Mouse (Mus musculus): ENCODE results near the gene Ttc30a2. TPM values are rescaled to one million over a fixed set of nuclear protein-coding genes. Genes with fewer than 3 reads are reported as not detected.
"Not testable (repeated sequence)": the region's sequence is repeated elsewhere in the genome, so short reads cannot be mapped to it uniquely, and the experiment has no call there.

Gene Ttc30a2
- polyA plus RNA-seq, 1 experiment from 2014 or later = 0.43 TPM

DNA sequence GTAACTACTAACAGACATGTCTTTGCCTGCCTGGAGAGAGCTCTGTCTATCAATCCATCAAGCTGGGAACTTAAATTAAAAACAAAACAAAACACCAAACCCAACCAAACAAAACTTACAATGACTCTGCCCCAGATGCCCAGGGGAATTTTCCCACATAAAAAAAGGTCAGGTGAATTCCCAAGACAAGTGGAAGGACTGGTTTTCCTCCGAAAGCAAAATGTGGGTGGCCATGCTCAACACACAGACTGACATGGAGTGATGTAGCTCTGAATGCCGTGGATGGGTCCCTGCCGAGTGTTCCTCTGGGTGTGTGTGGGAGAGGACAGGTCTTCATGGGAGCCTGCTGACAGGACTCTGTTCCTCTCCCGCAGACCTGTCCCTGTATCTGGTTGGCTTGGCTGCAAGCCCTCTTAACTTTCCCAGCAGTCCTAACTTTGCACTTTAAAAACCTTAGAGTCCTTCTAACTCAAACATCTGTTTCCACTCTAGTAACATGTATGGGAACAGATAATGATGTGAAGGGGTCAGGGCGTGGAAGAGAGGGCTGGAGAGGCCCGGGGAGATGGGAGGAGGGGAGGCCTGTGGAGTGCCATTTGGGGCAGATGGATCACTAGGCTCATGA lies 13.7 kb upstream of the Ttc30a2 start:
- Histone ChIP-seq H3K27ac (replicated peaks) (peak overlapping the region; percentile 18), H3K9ac (no peak overlapping the region), H3K4me2 (replicated peaks) (no peak overlapping the region), H3K4me3 (replicated peaks) (no peak overlapping the region), H3K4me1 (peaks cover 32% of the 10 kb centered on the region), H3K9me3 (replicated peaks) (no peaks in the 10 kb centered on the region), H3K27me3 (no peaks in the 10 kb centered on the region), H3K36me3 (no peaks in the 10 kb centered on the region)
- ATAC-seq (ENCODE audit: insufficient number of reproducible peaks, low FRiP score, low TSS enrichment, low read depth) = no peak
- WGBS = 12% methylated on average over 6 of the region's 6 CpGs

DNA sequence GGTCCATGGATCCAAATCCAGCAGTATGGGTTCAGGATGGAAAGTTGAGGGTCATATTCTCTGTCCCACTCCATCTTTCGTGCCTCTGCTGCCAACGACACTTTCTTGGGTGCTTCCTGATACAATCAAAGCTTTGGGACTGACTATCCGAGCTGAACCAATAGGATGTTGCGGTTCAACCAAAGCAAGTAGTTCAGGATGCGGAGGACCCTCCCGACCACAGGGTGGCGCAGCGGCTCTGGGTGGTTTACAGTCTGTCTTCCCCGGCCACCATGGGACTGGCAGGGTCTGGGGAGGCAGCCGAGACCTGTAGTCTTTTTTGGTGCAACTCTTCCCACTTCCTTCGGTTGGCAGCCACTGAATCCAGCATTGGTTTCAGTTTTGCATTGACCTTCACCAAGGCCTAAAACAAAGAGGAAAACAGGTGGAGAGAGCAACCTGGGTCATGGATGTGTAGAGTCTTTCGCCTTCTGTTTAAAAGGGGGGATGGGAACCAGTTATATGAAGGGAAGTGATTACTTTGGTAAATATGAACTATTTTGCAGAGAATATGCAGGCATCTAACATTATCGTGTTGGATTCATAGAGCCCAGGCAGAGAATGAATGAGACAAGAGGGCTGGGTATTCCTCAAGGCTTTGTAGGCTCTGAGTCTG lies 13.0 kb upstream of the Ttc30a2 start:
- Histone ChIP-seq H3K27me3 (no peaks in the 10 kb centered on the region), H3K9me3 (replicated peaks) (no peaks in the 10 kb centered on the region), H3K27ac (replicated peaks) (peak overlapping the region; percentile 18; the same call in 1 of the 2 replicates), H3K4me1 (peaks cover 32% of the 10 kb centered on the region), H3K9ac (no peak overlapping the region), H3K36me3 (no peaks in the 10 kb centered on the region), H3K4me2 (replicated peaks) (peak overlapping the region; percentile 6; the same call in 1 of the 2 replicates), H3K4me3 (replicated peaks) (no peak overlapping the region)
- no peak for ATAC-seq (ENCODE audit: insufficient number of reproducible peaks, low FRiP score, low TSS enrichment, low read depth)
- WGBS = 38% methylated on average over 13 of the region's 13 CpGs

GRCm38 (mm10) chr2:75989694-75990093 lies 11.7 kb upstream of the Ttc30a2 start:
- Histone ChIP-seq H3K4me1 (peaks cover 32% of the 10 kb centered on the region), H3K27ac (replicated peaks) (no peak overlapping the region), H3K9me3 (replicated peaks) (no peaks in the 10 kb centered on the region), H3K9ac (no peak overlapping the region), H3K4me2 (replicated peaks) (no peak overlapping the region), H3K36me3 (no peaks in the 10 kb centered on the region), H3K27me3 (no peaks in the 10 kb centered on the region), H3K4me3 (replicated peaks) (no peak overlapping the region)
- WGBS = 42% methylated on average over 4 of the region's 4 CpGs
- ATAC-seq (ENCODE audit: insufficient number of reproducible peaks, low FRiP score, low TSS enrichment, low read depth) = no peak

- Histone ChIP-seq H3K27me3 (no peaks in the 10 kb centered on the region), H3K4me1 (peaks cover 32% of the 10 kb centered on the region), H3K9ac (no peak overlapping the region), H3K4me2 (replicated peaks) (no peak overlapping the region), H3K27ac (replicated peaks) (no peak overlapping the region), H3K4me3 (replicated peaks) (no peak overlapping the region), H3K9me3 (replicated peaks) (no peaks in the 10 kb centered on the region), H3K36me3 (no peaks in the 10 kb centered on the region)
- WGBS = 27% methylated on average over 7 of the region's 7 CpGs
- ATAC-seq (ENCODE audit: insufficient number of reproducible peaks, low FRiP score, low TSS enrichment, low read depth) = no peak
These were observed 10.9 kb upstream of the Ttc30a2 start for GRCm38 (mm10) chr2:75988779-75989363.

GRCm38 (mm10) chr2:75988378-75988777 lies 10.4 kb upstream of the Ttc30a2 start:
- 43% methylated on average over 4 of the region's 4 CpGs for WGBS
- Histone ChIP-seq H3K4me2 (replicated peaks) (no peak overlapping the region), H3K36me3 (no peaks in the 10 kb centered on the region), H3K27ac (replicated peaks) (no peak overlapping the region), H3K27me3 (no peaks in the 10 kb centered on the region), H3K9me3 (replicated peaks) (no peaks in the 10 kb centered on the region), H3K4me1 (peaks cover 32% of the 10 kb centered on the region), H3K4me3 (replicated peaks) (no peak overlapping the region), H3K9ac (no peak overlapping the region)
- no peak for ATAC-seq (ENCODE audit: insufficient number of reproducible peaks, low FRiP score, low TSS enrichment, low read depth)

DNA sequence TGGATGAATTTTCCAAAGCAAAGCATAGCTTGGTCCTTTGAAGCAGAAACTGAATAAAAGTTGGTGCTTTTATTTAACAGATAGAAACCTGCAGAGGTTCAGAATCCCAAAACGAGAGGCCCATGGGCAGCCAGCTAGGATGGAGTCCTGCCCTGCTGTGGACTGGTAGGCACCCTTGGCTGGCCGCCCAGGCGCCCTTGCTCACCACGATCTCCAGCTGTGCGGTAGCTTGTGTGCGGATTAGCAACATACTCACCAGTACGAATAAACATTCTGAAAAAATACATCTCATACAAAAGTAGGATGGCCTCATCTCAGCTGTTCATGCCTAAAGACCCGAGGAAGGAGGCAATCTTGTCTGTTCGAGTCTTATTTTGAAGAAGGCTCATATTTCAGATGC lies 9.8 kb upstream of the Ttc30a2 start:
- 49% methylated on average over 9 of the region's 9 CpGs for WGBS
- Histone ChIP-seq H3K4me2 (replicated peaks) (no peak overlapping the region), H3K27ac (replicated peaks) (no peak overlapping the region), H3K9ac (no peak overlapping the region), H3K27me3 (no peaks in the 10 kb centered on the region), H3K36me3 (no peaks in the 10 kb centered on the region), H3K4me3 (replicated peaks) (no peak overlapping the region), H3K9me3 (replicated peaks) (no peaks in the 10 kb centered on the region), H3K4me1 (peaks cover 32% of the 10 kb centered on the region)
- no peak for ATAC-seq (ENCODE audit: insufficient number of reproducible peaks, low FRiP score, low TSS enrichment, low read depth)

- 0 out of 2 replicates have a peak, but pooled peaks have one; percentile 45 for ATAC-seq (ENCODE audit: insufficient number of reproducible peaks, low FRiP score, low TSS enrichment, low read depth)
- Histone ChIP-seq H3K36me3 (no peaks in the 10 kb centered on the region), H3K4me3 (replicated peaks) (no peak overlapping the region), H3K4me1 (peaks cover 14% of the 10 kb centered on the region), H3K27me3 (no peaks in the 10 kb centered on the region), H3K4me2 (replicated peaks) (no peak overlapping the region), H3K9me3 (replicated peaks) (no peaks in the 10 kb centered on the region), H3K27ac (replicated peaks) (no peak overlapping the region), H3K9ac (no peak overlapping the region)
- WGBS = 0% methylated on average over 2 of the region's 2 CpGs
These were observed 7.2 kb upstream of the Ttc30a2 start for GRCm38 (mm10) chr2:75985124-75985523.

- no peak overlapping the region for H3K4me3 ChIP-seq (replicated peaks)
- 84% methylated on average over 3 of the region's 3 CpGs for WGBS
- H3K4me1 ChIP-seq = peaks cover 11% of the 10 kb centered on the region
- ATAC-seq (ENCODE audit: insufficient number of reproducible peaks, low FRiP score, low TSS enrichment, low read depth) = no peak
- H3K9ac ChIP-seq = no peak overlapping the region
- no peaks in the 10 kb centered on the region for H3K9me3 ChIP-seq (replicated peaks)
- no peak overlapping the region for H3K27ac ChIP-seq (replicated peaks)
- H3K36me3 ChIP-seq = no peaks in the 10 kb centered on the region
- no peak overlapping the region for H3K4me2 ChIP-seq (replicated peaks)
- H3K27me3 ChIP-seq = no peaks in the 10 kb centered on the region
These were observed 5.9 kb upstream of the Ttc30a2 start for GRCm38 (mm10) chr2:75983847-75984246.

DNA sequence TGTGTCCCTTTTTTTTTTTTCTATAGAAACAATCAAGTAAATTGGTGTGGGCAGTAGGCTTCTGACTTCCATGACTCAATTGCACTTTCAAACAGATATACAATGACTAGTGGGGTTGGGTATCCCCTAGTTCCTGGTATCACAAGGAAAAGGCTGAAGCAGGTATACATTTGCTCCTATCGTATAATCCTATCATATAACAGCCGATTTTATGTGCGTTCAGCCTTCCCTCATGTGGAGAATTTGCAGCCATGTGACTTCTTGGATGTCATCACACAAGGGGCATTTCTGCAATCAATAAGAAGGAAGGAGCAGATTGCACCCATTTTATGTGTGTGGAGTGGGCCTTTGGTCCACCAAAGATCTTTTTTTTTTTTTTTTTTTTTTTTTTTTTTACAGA lies 5.1 kb upstream of the Ttc30a2 start:
- no peak for ATAC-seq (ENCODE audit: insufficient number of reproducible peaks, low FRiP score, low TSS enrichment, low read depth)
- 96% methylated on average over 3 of the region's 3 CpGs for WGBS
- Histone ChIP-seq H3K27me3 (no peaks in the 10 kb centered on the region), H3K27ac (replicated peaks) (no peak overlapping the region), H3K4me2 (replicated peaks) (no peak overlapping the region), H3K4me3 (replicated peaks) (no peak overlapping the region), H3K36me3 (no peaks in the 10 kb centered on the region), H3K9ac (no peak overlapping the region), H3K9me3 (replicated peaks) (no peaks in the 10 kb centered on the region), H3K4me1 (peaks cover 5% of the 10 kb centered on the region; the same call in 1 of the 2 replicates)

DNA sequence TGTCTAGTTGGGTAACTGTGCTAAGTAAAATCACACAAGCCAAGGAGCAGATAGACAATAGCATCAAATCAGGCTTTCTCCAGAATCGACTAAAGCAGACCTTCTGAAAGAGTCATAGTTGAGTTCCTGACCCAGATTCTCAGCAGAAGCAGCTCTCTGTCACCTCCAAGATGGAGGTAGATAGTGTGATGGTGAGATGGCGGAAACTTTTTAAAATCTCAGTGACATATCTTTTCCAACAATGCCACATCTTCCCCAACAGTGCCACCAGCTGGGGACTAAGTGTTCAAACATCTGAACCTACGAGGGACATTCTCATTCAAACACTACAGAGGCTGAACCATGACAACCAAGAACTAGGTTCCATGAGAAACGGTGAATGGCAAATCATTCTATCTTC lies 4.7 kb upstream of the Ttc30a2 start:
- no peak overlapping the region for H3K9ac ChIP-seq
- H3K9me3 ChIP-seq (replicated peaks) = no peaks in the 10 kb centered on the region
- no peak overlapping the region for H3K27ac ChIP-seq (replicated peaks)
- WGBS = 93% methylated on average over 4 of the region's 4 CpGs
- no peaks in the 10 kb centered on the region for H3K27me3 ChIP-seq
- no peak for ATAC-seq (ENCODE audit: insufficient number of reproducible peaks, low FRiP score, low TSS enrichment, low read depth)
- no peak overlapping the region for H3K4me2 ChIP-seq (replicated peaks)
- H3K36me3 ChIP-seq = no peaks in the 10 kb centered on the region
- H3K4me3 ChIP-seq (replicated peaks) = no peak overlapping the region
- no peaks in the 10 kb centered on the region for H3K4me1 ChIP-seq

GRCm38 (mm10) chr2:75981440-75982081 lies 3.6 kb upstream of the Ttc30a2 start, which contains the start of gene Ttc30a1:
Ttc30a1 (minus strand) TSS chr2:75981967.
- Histone ChIP-seq H3K4me2 (replicated peaks) (peak within 1 kb of the TSS; percentile 71), H3K27ac (replicated peaks) (peak within 1 kb of the TSS; percentile 60), H3K4me3 (replicated peaks) (peak within 1 kb of the TSS; percentile 52), H3K9ac (peak within 1 kb of the TSS; percentile 26; the same call in 1 of the 2 replicates)
- not testable (repeated sequence) for H3K9me3 ChIP-seq (replicated peaks); H3K4me1 ChIP-seq; H3K36me3 ChIP-seq; H3K27me3 ChIP-seq
- WGBS = 6% methylated on average over 34 of the region's 34 CpGs
- ATAC-seq (ENCODE audit: insufficient number of reproducible peaks, low FRiP score, low TSS enrichment, low read depth) = peak; percentile 75
